Mouse (Mus musculus): ENCODE results near the gene Hif3a. TPM values are rescaled to one million over a fixed set of nuclear protein-coding genes. Genes with fewer than 3 reads are reported as not detected.

The Hif3a gene
- polyA plus RNA-seq, 1 experiment from 2014 or later = 7.4 TPM

DNA sequence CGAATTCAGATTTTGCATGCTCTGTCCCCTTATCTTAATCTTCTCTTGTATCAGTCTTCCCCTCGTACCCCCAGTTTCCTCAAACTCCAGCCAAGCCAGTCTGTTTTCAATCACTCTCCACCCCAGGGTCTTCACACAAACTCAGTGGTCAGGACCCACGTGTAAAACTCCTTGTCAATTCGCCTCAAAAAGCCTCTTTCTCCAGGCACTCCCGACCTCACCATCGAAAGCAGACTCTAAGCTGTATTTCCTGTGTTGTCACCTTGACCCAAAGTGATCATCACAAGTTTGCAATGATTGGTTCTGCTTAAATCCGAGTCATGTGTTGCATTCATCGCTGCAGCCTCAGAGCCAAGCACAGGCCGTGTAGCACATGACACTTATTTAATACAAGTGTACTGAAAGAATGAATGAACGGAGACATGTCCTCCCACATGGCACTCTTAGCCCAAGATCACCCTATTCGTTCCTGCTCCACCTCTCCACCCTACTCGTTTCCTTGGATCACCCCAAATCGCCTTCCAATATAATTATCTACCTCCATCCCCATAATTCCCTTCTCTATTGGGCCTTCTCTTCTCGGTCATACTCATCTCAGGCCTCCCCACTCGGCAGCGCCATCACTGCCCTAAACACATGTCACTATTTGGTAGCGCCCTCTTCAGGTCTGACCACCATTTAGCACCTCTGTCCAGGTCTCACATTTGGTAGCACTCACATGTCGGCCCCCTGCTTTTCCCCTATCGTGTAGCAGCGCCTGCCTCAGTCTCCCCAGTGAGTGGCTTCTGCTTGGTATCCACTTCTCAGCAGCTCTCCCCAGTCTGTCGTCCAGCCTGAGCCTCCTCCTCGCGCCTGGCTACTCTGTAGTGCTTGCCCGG, 35.3 kb downstream of the Hif3a start:
- H3K4me1 ChIP-seq = peaks cover 35% of the 10 kb centered on the region
- peak overlapping the region; percentile 84 for H3K4me3 ChIP-seq
- H3K36me3 ChIP-seq = peaks cover 40% of the 10 kb centered on the region
- no peaks in the 10 kb centered on the region for H3K27me3 ChIP-seq (ENCODE audit: low read depth, poor library complexity, severe bottlenecking)
- 9% methylated on average over 24 of the region's 24 CpGs for WGBS
- peak overlapping the region; percentile 89 for H3K27ac ChIP-seq
- DNase-seq (ENCODE audit: low spot score) = no peak
- H3K9me3 ChIP-seq (replicated peaks) = no peaks in the 10 kb centered on the region

DNA sequence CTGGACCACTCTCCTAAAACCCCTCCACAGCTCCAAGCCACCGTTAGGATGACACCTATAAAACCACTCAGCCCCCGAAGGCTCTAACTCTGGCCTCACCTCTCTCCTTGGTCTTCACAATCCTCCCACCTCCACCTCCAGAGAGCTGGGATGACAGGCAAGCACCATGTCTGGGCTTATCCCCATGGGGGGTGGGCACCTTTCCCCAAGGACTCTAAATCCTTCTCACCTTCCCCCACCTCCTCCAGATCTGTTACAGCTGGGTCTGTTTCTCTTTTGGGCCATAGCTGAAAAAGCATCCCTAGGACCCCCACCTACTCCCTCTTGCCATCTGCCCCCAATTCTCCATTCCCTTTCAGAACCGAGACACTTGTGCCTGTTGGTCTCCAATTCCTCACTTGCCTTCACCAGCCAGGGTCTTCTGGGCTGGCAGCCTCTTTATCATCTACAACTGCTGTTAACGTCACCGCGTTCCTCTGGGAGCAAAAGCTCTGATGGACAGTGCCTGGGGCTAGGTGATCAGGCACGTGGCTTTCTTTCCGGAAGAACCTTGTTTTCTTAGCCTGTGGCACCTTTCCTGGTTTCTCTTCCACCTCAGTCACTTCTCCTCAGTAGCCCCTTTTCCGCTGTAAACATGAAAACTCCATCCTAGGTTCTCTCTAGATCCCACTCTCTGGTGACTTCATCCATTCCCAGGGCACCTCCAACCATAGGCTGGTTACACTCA, 36.2 kb downstream of the Hif3a start:
- H3K4me1 ChIP-seq = peaks cover 35% of the 10 kb centered on the region
- peaks cover 49% of the 10 kb centered on the region for H3K36me3 ChIP-seq
- no peaks in the 10 kb centered on the region for H3K9me3 ChIP-seq (replicated peaks)
- 75% methylated on average over 9 of the region's 9 CpGs for WGBS
- no peak for DNase-seq (ENCODE audit: low spot score)
- H3K27me3 ChIP-seq (ENCODE audit: low read depth, poor library complexity, severe bottlenecking) = no peaks in the 10 kb centered on the region
- peak overlapping the region; percentile 84 for H3K4me3 ChIP-seq
- no peak overlapping the region for H3K27ac ChIP-seq

DNA sequence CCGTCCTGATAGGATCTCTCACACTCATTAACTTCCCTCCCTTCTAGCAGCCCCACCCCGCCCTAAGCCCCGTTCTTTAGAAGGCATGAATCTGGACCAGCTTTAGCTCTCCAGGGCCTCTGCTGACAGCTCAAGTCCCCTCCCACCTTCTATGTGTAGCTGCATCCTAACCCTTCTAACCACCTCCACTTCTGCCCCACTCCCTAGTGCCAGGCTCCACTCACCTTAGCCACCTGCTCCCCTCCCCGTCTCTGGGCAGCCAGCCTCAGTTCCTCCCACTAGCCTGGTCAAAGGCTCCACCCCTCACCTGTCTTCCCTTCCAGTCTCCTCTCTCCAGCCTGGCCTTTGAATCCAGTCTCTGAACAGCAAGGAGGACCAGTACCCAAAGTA, 36.7 kb downstream of the Hif3a start:
- no peak for DNase-seq (ENCODE audit: low spot score)
- H3K36me3 ChIP-seq = peaks cover 55% of the 10 kb centered on the region
- H3K4me3 ChIP-seq = 0 out of 2 replicates have a peak overlapping the region, but pooled peaks have one; percentile 7
- H3K27ac ChIP-seq = no peak overlapping the region
- 84% methylated on average over 4 of the region's 4 CpGs for WGBS
- peaks cover 35% of the 10 kb centered on the region for H3K4me1 ChIP-seq
- H3K27me3 ChIP-seq (ENCODE audit: low read depth, poor library complexity, severe bottlenecking) = no peaks in the 10 kb centered on the region
- no peaks in the 10 kb centered on the region for H3K9me3 ChIP-seq (replicated peaks)

DNA sequence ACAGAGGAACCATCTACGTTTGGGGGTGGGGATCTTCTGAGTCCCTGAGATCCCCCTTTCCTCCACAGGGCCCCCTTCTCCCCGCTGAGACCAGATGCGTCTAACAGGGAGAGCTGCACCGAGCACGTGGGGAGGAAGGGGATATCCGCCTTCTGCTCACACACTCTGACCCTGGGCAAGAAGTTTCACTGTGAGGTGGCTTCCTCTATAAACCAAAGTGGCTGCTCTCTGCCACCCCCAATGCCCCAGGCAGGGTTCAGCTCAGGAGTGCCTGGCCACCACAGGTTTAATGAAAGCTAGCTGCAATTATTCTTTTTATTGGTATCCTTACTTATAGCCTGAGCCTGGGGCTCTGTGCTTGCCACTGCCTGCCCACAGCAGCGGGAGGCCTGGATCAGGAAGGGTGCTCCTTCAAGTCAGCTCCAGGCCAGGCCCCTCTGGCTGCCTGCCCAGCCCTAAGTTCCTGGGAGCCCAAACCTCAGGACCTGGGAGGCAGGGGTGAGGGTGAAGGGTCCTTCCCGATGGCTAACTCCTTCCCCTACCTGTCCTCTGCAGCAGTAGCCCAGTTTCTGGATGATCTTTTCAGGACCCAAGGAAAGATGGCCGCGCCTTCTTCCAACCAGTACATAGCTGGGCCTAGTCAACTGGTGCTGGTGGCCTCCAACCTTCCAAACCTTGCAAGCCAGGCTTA, 37.3 kb downstream of the Hif3a start:
- H3K27me3 ChIP-seq (ENCODE audit: low read depth, poor library complexity, severe bottlenecking) = no peaks in the 10 kb centered on the region
- H3K4me3 ChIP-seq = 0 out of 2 replicates have a peak overlapping the region, but pooled peaks have one; percentile 7
- no peaks in the 10 kb centered on the region for H3K9me3 ChIP-seq (replicated peaks)
- DNase-seq (ENCODE audit: low spot score) = no peak
- peaks cover 60% of the 10 kb centered on the region for H3K36me3 ChIP-seq
- H3K4me1 ChIP-seq = peaks cover 35% of the 10 kb centered on the region
- 88% methylated on average over 10 of the region's 10 CpGs for WGBS
- peak overlapping the region; percentile 42 for H3K27ac ChIP-seq

DNA sequence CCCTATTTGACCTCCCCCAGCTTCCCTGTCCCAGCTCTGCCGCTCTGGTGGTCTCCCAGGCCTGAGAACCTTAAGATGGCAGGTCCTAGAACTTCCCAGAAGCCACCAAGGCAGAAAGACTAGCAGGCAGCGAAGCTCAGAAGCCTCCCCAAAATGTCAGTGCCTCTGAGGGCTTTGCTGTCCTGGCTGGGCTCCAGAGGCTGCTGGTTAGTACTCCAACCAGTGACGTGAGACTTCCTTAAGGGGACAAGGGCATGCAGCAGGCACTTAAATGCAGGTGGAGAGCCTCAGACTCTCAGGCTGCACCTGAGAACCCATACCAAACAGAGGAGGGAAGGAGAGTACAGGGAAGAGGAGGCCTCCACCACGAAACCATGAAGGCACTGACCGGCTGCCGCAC, 38.1 kb downstream of the Hif3a start:
- 94% methylated on average over 6 of the region's 6 CpGs for WGBS
- Histone ChIP-seq H3K27me3 (ENCODE audit: low read depth, poor library complexity, severe bottlenecking) (no peaks in the 10 kb centered on the region), H3K27ac (peak overlapping the region; percentile 42; the same call in 1 of the 2 replicates), H3K9me3 (replicated peaks) (no peaks in the 10 kb centered on the region), H3K36me3 (peaks cover 68% of the 10 kb centered on the region), H3K4me1 (peaks cover 35% of the 10 kb centered on the region), H3K4me3 (no peak overlapping the region)
- no peak for DNase-seq (ENCODE audit: low spot score)

DNA sequence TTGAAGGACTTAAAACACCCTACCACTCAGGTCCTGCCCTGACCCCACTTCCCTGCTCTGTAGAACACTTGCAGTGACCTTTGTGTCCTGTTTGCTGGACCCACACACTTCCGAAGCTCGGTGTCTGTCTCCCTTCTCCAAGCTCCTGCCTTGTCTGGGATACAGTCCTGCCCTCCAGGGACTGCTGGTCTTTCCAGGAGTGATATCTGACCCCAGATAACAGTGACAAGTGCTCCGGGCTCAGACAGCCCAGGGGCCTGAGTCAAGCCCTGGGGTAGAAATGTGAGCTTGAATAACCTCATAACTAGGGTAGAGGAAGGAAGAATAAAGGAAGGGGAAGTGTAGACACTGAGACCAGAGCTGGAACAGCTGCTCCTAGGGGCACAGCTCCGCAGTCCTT, 38.5 kb downstream of the Hif3a start:
- Histone ChIP-seq H3K9me3 (replicated peaks) (no peaks in the 10 kb centered on the region), H3K4me1 (peaks cover 35% of the 10 kb centered on the region), H3K27me3 (ENCODE audit: low read depth, poor library complexity, severe bottlenecking) (no peaks in the 10 kb centered on the region), H3K27ac (0 out of 2 replicates have a peak overlapping the region, but pooled peaks have one; percentile 42), H3K36me3 (peaks cover 73% of the 10 kb centered on the region), H3K4me3 (no peak overlapping the region)
- WGBS = 85% methylated on average over 4 of the region's 4 CpGs
- no peak for DNase-seq (ENCODE audit: low spot score)

DNA sequence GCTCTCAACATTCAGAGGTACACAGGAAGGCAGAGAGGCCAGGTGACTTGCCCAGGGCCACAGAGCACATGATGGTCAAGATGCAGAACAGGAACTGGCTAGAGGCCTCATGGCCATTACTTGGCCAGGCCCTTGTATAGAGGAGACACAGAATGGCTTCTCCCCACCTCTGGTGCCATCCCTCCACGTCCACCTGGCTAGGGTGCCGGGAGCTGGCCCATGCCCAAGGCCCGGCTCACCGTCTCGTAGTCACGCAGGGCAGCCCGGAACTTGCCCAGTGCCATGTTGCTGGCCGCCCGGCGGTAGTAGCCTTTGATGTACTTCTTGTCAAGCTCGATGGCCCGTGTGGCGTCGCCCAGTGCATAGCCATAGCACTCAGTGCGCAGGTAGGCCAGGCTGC, 40.1 kb downstream of the Hif3a start:
- H3K36me3 ChIP-seq = peaks cover 85% of the 10 kb centered on the region
- H3K4me1 ChIP-seq = peaks cover 35% of the 10 kb centered on the region
- no peak for DNase-seq (ENCODE audit: low spot score)
- H3K27ac ChIP-seq = no peak overlapping the region
- 96% methylated on average over 15 of the region's 15 CpGs for WGBS
- no peaks in the 10 kb centered on the region for H3K27me3 ChIP-seq (ENCODE audit: low read depth, poor library complexity, severe bottlenecking)
- H3K9me3 ChIP-seq (replicated peaks) = no peaks in the 10 kb centered on the region
- H3K4me3 ChIP-seq = no peak overlapping the region

DNA sequence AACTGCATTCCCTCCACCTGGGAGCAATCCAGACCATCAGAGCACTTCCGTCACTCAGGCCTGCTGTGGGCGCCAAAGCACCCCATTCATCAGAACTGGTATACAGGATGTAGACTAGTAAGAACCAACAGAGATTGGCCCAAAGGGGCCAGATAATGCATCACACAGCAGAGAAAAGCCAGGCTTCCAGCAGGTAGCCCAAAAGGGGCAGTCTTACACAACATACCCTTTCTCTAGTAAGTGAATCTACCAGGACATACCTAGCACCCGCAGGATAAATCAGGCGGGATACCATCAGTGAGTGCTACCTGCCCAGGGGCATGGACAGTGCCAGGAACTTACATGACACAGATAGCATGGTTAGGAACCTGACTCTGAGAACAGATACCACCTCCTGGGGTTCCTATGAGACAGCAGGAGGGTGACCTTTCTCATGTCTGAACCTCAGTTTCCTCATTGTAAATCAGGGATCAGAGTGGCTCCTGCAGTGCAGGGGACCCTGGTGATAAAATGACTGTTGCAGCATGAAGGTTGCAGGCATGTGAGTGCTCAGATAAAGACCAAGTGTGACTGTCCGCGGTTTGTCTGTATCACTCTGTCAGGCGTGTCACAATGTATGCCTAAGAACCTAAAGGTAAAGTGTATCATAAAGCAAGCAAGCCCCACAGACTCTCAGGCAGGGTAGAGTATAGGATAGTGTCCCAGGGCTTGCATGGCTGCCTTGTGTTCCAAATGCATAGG, 42.6 kb downstream of the Hif3a start:
- Histone ChIP-seq H3K27me3 (ENCODE audit: low read depth, poor library complexity, severe bottlenecking) (no peaks in the 10 kb centered on the region), H3K4me1 (peaks cover 11% of the 10 kb centered on the region), H3K36me3 (peaks cover 97% of the 10 kb centered on the region), H3K4me3 (no peak overlapping the region), H3K27ac (no peak overlapping the region), H3K9me3 (replicated peaks) (no peaks in the 10 kb centered on the region)
- DNase-seq (ENCODE audit: low spot score) = no peak
- 90% methylated on average over 7 of the region's 7 CpGs for WGBS

DNA sequence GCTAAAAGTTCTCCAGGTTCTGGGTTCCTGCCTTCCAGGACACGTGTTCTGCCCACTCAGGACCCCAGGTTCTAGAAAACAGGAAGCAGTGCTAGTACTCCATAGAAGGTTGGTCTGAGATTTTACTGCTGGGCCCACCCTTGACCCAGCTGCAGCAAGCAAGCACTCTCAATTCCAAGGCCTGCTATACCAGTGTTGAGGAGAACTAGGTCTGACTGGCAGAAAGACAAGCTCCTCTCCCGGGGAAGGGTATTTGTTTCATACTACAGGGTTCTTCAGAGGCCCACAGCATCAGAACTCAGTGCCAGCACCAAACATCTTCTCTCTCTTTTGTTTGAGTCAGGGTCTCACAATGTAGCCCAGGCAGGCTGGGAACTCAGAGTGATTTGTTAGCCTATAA, 44.3 kb downstream of the Hif3a start:
- WGBS = 93% methylated on average over 2 of the region's 2 CpGs
- no peak for DNase-seq (ENCODE audit: low spot score)
- H3K36me3 ChIP-seq = peaks cover 97% of the 10 kb centered on the region

DNA sequence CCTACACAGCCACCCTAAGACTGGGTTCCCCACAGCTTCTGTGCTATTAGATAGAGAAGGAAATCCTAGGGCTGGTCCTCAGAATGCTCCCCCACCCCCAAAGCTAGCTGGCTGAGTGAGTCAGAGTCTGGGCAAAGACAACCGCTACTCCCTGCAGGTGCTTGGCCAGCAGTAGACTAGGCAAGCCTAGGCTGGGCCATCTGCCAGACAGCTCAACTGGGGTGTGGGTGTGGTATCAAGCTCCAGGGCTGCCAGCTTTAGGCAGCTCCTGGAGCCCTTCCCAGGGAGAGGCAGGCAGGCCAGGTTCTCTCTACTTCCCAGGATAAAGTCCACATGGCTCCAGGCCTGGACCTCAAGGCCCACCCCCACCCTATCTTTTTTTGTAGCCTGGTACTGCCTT, 45.2 kb downstream of the Hif3a start:
- no peak for DNase-seq (ENCODE audit: low spot score)
- H3K36me3 ChIP-seq = peaks cover 97% of the 10 kb centered on the region
- H3K9me3 ChIP-seq (replicated peaks) = no peaks in the 10 kb centered on the region
- H3K4me1 ChIP-seq = no peaks in the 10 kb centered on the region
- H3K27ac ChIP-seq = no peak overlapping the region
- no peak overlapping the region for H3K4me3 ChIP-seq
- WGBS = 100% methylated on average over 1 of the region's 1 CpGs
- no peaks in the 10 kb centered on the region for H3K27me3 ChIP-seq (ENCODE audit: low read depth, poor library complexity, severe bottlenecking)

More for the DNA sequence above, 44.3 kb downstream of the Hif3a start:
- Histone ChIP-seq H3K27me3 (ENCODE audit: low read depth, poor library complexity, severe bottlenecking) (no peaks in the 10 kb centered on the region), H3K4me3 (no peak overlapping the region), H3K27ac (no peak overlapping the region), H3K9me3 (replicated peaks) (no peaks in the 10 kb centered on the region), H3K4me1 (no peaks in the 10 kb centered on the region)

DNA sequence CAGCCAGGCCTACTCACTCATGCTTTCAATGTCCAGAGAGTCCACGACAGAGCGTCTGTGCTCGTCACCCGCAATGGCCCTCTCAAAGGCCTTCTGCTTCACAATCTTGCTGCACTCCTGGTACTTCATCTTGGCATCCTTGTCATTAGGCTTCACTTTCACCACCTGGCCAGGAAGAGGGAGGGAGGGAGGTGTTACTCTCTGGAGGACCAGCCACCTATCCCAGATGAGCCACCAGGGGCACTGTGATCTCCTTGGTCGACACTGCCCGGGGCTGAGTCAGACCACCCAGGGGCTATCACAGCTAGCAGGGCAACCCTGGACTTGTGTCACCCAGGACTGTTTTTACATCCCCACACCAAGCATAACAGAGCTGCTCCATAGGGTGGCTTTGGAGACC, 46.8 kb downstream of the Hif3a start:
- Histone ChIP-seq H3K27ac (no peak overlapping the region), H3K4me3 (no peak overlapping the region)
- WGBS = 80% methylated on average over 6 of the region's 6 CpGs

DNA sequence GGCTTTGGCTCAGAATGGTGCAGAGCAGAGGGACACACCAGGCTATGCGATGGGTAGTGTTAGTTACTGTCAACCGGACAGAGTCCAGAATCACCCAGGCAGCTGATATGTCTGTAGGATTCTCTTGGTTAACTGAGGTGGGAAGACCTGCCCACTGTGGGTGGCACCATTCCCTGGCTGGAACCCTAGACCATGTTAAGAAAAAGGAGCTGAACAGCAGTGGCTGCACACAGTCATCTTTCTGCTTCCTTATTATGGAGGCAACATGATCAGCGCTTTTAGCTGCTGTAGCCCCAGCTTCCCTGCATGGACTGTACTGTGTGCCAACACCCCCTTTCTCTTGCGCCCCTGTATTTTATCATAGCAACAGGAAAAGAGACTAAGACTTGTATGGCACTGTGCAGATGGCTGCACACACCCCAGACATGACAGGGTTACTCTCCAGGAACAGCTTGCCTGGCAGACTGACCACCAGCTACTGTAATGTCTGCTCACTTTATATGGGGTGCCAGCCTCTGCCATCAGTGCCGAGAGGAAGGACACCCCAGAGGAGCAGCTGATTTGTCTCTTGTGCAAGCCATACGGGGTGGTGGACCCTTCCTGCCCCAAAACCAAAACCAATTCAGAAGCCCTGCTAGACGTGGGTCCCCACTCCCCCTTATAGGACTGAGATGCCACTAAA, 50.2 kb downstream of the Hif3a start:
- Histone ChIP-seq H3K36me3 (peaks cover 100% of the 10 kb centered on the region), H3K4me1 (no peaks in the 10 kb centered on the region), H3K4me3 (no peak overlapping the region), H3K9me3 (replicated peaks) (no peaks in the 10 kb centered on the region), H3K27ac (no peak overlapping the region), H3K27me3 (ENCODE audit: low read depth, poor library complexity, severe bottlenecking) (no peaks in the 10 kb centered on the region)
- DNase-seq (ENCODE audit: low spot score) = no peak
- WGBS = 93% methylated on average over 7 of the region's 7 CpGs

More for the DNA sequence above, 46.8 kb downstream of the Hif3a start:
- no peaks in the 10 kb centered on the region for H3K9me3 ChIP-seq (replicated peaks)
- peaks cover 97% of the 10 kb centered on the region for H3K36me3 ChIP-seq
- no peak for DNase-seq (ENCODE audit: low spot score)
- no peaks in the 10 kb centered on the region for H3K27me3 ChIP-seq (ENCODE audit: low read depth, poor library complexity, severe bottlenecking)
- H3K4me1 ChIP-seq = no peaks in the 10 kb centered on the region

All from limb, embryonic 10.5 days (tissue).